Mouse (Mus musculus): ENCODE results near the gene Cpe. TPM values are rescaled to one million over a fixed set of nuclear protein-coding genes. Genes with fewer than 3 reads are reported as not detected.
"Not testable (repeated sequence)": the region's sequence is repeated elsewhere in the genome, so short reads cannot be mapped to it uniquely, and the experiment has no call there.

Gene Cpe
- total RNA-seq, 2 experiments from 2014 or later, result 3,120 to 3,267 TPM

DNA sequence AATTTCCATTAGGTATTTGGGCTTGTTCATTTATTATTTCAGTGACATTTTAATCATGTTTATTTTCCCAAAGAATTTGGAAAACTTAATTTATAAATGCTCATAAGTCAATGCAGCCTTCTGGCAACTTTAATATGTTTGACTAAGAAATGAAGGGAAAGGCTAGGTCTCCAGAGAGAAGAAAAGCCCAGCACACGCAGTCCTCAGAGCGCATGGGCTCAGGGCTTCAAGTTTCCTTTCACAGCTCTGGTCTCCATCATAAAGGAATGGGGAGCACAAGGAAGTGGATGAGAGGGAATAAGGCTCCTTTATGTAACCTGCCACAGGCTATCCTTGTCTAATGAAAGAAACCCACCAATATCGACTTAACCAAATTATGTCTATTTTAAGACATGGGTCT is 10.4 kb downstream of the Cpe start:
- no peak for DNase-seq (ENCODE audit: extremely low spot score in 1 of 2, low spot score in 1 of 2)

DNA sequence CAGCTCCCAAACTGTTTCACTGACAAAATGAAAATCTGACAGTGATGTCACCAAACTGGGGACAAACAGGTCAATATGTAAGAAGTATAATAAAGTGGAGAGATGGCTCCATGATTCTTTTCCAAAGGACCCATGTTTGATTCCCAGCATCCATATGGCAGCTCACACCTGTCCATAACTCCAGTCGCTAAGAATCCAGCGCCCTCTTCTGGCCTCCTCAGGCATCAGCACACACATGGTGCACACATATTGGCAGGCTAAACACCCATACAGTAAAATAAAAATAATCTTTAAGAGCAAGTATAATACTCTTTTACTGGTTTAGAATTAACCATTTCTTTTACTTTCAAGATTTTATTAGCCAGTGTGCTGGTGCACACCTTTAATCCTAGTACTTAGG is 16.5 kb downstream of the Cpe start:
- DNase-seq (ENCODE audit: extremely low spot score in 1 of 2, low spot score in 1 of 2), result no peak

DNA sequence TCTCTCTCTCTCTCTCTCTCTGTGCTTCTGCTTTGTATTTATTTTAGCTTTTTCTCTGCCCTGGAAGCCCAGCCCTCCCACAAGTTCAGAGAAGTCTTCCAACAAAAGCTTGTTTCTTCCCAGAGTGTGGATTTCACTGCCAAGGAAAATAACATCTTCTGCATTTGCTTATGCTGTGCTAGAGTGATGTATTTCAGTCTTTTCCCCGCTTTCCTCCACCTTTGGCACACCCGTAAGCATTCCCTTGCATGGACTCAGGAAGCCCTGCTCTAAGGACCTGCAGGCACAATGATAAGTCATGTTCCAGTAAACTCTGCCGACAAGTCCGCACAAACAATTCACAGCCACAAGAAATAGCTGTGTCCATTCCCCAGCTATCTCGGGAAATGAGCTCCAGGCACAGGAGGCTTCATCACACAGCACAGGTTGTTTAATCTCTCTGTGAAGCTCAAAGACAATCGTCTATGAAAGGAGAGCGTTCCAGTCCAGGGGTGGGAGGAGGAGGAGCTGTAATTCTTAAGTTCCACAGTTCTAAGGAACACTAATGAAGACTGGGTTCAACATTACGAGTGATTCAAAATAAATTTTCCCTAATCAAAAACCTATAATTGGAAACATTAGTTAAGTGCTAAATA is 17.8 kb downstream of the Cpe start:
- DNase-seq (ENCODE audit: extremely low spot score in 1 of 2, low spot score in 1 of 2), result no peak

- DNase-seq (ENCODE audit: extremely low spot score in 1 of 2, low spot score in 1 of 2), result no peak
Observed at GRCm38 (mm10) chr8:64672920-64673319, 19.9 kb downstream of the Cpe start.

- DNase-seq (ENCODE audit: extremely low spot score in 1 of 2, low spot score in 1 of 2), result no peak
Observed at GRCm38 (mm10) chr8:64671937-64672336, 20.9 kb downstream of the Cpe start.

GRCm38 (mm10) chr8:64666305-64666704 is 26.5 kb downstream of the Cpe start:
- not testable (repeated sequence) for DNase-seq (ENCODE audit: extremely low spot score in 1 of 2, low spot score in 1 of 2)

GRCm38 (mm10) chr8:64665563-64665962 is 27.3 kb downstream of the Cpe start:
- no peak for DNase-seq (ENCODE audit: extremely low spot score in 1 of 2, low spot score in 1 of 2)

- no peak for DNase-seq (ENCODE audit: extremely low spot score in 1 of 2, low spot score in 1 of 2)
Observed at GRCm38 (mm10) chr8:64664811-64665210, 28.0 kb downstream of the Cpe start.

GRCm38 (mm10) chr8:64664350-64664749 is 28.5 kb downstream of the Cpe start:
- DNase-seq (ENCODE audit: extremely low spot score in 1 of 2, low spot score in 1 of 2), result no peak

DNA sequence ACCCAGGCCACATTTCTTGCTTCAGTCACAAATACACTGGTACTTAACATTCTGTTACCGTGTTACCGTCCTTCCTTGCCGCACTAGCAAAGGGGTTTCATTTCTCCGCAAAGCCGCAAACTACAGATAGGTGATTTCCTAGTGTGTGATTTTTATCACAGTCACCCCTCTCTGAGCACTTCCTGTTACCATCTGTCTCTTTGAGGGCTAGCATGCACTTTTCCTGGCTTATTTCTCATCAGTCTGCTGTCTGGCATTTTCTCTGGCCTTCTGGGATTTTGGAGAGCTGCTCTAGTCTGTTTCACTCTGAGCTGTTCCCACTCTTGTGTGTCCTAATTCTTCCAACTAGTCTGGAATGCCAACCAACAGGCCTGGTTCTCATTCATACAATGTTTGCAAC is 33.8 kb downstream of the Cpe start:
- DNase-seq (ENCODE audit: extremely low spot score in 1 of 2, low spot score in 1 of 2), result no peak

GRCm38 (mm10) chr8:64657980-64658401 is 34.9 kb downstream of the Cpe start:
- DNase-seq (ENCODE audit: extremely low spot score in 1 of 2, low spot score in 1 of 2), result no peak

GRCm38 (mm10) chr8:64657517-64657916 is 35.3 kb downstream of the Cpe start:
- no peak for DNase-seq (ENCODE audit: extremely low spot score in 1 of 2, low spot score in 1 of 2)

DNA sequence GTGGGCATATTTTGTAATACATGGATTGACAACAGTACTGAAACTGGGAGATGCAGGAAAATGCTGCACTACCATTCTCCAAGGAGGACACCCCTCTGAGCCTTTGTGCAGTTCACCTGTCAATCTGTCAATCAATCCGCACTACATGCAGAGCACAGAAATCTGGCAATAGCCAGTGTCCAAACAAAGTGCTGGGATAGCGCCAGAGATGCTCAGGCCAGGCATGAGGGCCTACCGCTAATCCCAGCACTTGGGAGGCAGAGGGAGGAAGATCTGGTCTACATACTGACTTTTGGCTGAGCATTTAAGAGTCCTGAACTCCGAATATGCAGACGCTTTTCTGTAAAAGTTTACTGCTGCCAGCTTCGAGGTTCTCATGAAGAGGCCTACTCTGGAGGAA is 37.0 kb downstream of the Cpe start:
- DNase-seq (ENCODE audit: extremely low spot score in 1 of 2, low spot score in 1 of 2), result no peak

GRCm38 (mm10) chr8:64655087-64655486 is 37.8 kb downstream of the Cpe start:
- no peak for DNase-seq (ENCODE audit: extremely low spot score in 1 of 2, low spot score in 1 of 2)

GRCm38 (mm10) chr8:64652285-64652684 is 40.6 kb downstream of the Cpe start:
- no peak for DNase-seq (ENCODE audit: extremely low spot score in 1 of 2, low spot score in 1 of 2)

GRCm38 (mm10) chr8:64648063-64648462 is 44.8 kb downstream of the Cpe start:
- DNase-seq (ENCODE audit: extremely low spot score in 1 of 2, low spot score in 1 of 2), result no peak

- DNase-seq (ENCODE audit: extremely low spot score in 1 of 2, low spot score in 1 of 2), result no peak
Observed at GRCm38 (mm10) chr8:64647148-64647547, 45.7 kb downstream of the Cpe start.

DNA sequence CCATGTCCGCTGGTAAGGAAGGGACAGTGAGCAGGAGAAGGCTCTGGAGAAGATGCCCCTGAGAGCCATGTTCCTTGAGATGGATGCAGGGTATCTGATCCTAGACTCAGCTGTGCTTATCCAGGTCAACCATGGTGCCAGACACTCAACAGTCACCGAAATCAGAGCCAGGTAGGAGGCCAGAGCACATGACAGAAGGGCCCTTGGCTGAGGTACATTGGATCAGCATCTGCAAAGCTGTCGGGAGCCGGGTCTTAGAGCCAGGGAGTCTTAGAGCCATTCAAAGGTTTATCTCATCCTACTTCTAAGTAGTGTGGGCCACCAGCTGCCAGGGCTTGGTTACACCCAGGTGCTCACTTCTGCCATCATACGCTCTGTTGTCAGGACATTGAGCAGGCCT is 46.4 kb downstream of the Cpe start:
- DNase-seq (ENCODE audit: extremely low spot score in 1 of 2, low spot score in 1 of 2), result no peak

DNA sequence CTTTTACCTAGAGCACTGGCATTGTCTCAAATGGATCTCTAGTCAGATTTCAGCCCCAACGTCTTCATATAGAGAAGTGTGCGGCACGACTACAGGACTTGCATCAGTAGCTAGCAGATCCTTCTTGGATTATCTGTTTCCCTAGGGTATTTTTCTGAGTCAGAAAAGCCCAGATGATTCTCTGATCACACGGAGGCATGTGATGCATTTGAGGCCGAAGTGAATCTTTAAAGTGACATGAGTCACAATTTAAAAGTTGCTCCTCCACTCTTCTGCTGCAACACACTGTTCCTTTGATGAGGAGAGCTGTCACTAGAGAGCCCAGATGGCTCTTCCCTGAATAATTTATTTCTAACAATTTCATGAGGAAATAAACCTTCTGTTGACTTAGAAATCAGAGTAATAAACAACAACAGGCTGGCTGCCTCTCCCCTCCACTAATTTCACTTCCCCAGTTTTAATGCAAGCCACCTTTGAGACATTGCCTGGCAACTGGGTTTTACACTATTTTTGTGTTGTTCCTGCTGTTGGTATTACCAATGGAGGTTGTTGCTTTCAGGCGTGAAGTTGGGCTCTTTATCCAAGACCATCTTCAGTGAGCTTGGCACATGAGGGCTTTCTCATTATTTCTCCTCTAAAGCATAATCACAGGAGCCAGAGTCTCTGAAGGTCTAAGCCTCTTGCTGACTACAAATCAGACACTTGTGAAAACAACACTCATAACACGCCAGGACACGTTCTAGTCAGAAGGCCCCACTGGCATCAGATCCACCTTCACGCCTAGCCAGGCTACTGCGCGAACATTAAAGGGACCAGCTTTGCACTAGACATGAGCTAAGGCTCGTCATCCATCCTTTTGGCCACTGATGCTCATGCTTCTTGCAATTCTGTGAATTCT is 48.5 kb downstream of the Cpe start:
- no peak for DNase-seq (ENCODE audit: extremely low spot score in 1 of 2, low spot score in 1 of 2)

DNA sequence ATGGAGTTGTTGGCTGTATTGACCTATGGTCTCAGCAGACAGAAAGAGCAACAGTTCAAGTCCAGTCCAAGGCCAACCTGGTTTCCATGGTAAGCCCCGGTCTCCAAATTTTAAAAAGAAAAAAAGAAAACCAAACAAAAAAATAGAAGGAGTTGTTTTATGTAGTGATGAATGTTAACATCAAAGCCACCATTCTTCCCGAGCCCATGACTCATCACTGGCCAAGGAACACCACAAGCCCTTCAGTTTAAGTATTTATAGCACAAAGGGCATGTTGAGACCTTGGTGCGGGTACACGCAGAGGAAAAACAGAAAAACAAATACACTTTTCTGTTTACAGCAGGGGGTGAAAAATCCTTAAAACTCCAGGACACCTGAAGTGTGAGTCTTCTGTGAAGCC is 49.5 kb downstream of the Cpe start:
- DNase-seq (ENCODE audit: extremely low spot score in 1 of 2, low spot score in 1 of 2), result no peak

DNA sequence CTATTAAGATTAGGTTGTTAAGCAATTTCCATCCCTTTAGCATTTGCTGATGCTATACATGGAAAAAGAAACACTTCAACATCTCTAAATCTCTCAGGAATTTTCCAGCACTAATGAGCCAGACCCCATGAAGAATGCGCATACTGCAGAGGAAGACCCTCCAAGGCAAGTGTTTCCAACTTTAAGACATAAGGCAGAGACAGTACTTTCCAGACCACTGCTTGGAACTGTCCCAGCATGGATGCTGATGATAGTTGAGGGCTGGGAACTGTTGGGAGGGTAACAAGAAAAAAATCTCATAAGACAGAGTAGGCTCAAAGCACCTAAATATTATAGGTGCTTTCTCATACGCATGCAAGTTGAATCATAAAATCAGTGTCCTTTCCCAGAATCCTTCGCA is 50.1 kb downstream of the Cpe start:
- DNase-seq (ENCODE audit: extremely low spot score in 1 of 2, low spot score in 1 of 2), result no peak

DNA sequence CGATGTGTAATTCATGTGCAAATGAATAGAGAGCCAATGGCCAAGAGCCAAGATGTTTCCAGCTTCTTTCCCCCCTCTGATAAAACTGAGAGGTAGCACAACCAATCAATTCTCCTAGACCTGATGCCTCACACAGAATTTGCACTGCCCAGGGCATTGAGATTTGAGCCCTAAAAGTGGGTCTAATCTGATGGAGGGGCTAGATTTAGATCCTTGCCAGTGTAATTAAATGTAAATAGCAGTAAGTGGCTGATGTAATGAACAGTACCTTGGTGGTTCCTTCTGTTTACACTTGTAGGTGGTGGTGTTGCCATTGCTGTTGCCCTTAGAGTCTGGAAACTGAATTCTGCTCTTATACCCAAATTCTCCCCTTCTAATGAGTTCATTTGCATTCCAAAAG is 52.3 kb downstream of the Cpe start:
- DNase-seq (ENCODE audit: extremely low spot score in 1 of 2, low spot score in 1 of 2), result no peak

Measured in layer of hippocampus, postnatal 25 days (tissue).